14 mouse cellular contexts compared by ENCODE assay signal in the genomic region with DNA sequence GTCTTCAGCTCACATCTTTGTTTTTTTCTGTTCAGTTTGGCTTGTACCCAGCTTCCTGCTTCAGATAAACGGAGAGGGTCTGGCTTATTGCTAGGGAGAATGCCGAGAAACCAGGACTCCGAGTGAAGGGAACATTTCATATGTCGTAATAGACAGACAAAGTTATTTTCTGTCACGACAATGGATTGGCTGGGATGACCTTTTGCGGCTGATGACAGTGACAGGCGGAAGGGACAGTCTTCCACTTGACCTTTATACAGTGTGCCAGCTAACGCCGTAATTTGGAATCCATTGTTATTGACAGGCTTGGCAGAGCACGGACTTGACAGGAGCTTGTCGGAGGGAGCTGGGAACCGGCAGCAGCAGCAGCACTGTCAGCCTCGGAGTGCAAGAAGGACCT. TPM values are rescaled to one million over a fixed set of nuclear protein-coding genes. Genes with fewer than 3 reads are reported as not detected.
A peak's percentile ranks its signal among the peaks of the same experiment; 100 is the strongest.
DNase-seq lines count a peak whose midpoint lies in the region; ATAC-seq lines count a peak whose summit lies in the region.
"Had no signal": no experiment of that assay in that cellular context is flagged by ENCODE, and none has a peak within 500 bp of the region (broad histone marks: within the 10 kb centered on the region; RNA-seq: fewer than 3 reads in every experiment).

No protein-coding gene starts in this region.

- intact Hi-C loops in heart, postnatal 25 days (cut with DNase I), result no loop called here

- H3K36me3 ChIP-seq in heart, embryonic 16.5 days (ENCODE audit: control insufficient read depth, insufficient read depth), result no peaks in the 10 kb centered on the region
- H3K36me3 ChIP-seq: forebrain, embryonic 12.5 days had no signal

- 28% methylated on average over 13 of the region's 13 CpGs for WGBS in heart, embryonic 16.5 days

- no peaks in the 10 kb centered on the region for H3K27me3 ChIP-seq in heart, embryonic 16.5 days (ENCODE audit: control insufficient read depth, insufficient read depth, low read length)
- H3K27me3 ChIP-seq: forebrain, embryonic 12.5 days had no signal

- no peak; the same call in 1 of the 2 replicates for ATAC-seq in heart, embryonic 16.5 days (replicated peaks; ENCODE audit: extremely low read depth, insufficient read depth, low FRiP score)
- ATAC-seq in erythroblast, adult 5-6 weeks (replicated peaks; ENCODE audit: low FRiP score, poor library complexity, severe bottlenecking), result no peak

- peak overlapping the region; percentile 56; the same call in 1 of the 2 replicates for H3K9ac ChIP-seq in heart, embryonic 16.5 days (ENCODE audit: low read length)
- H3K9ac ChIP-seq: forebrain, embryonic 12.5 days; liver, embryonic 14.5 days had no signal

- peak overlapping the region; percentile 2; the same call in 1 of the 2 replicates for H3K4me3 ChIP-seq in heart, embryonic 16.5 days (ENCODE audit: low read length)
- H3K4me3 ChIP-seq: forebrain, embryonic 12.5 days had no signal

- DNase-seq in heart, adult 11 months, result peak; percentile 90
- no peak for DNase-seq in heart, postnatal 25 days (ENCODE audit: low spot score)
- peak; percentile 44 to 65 for DNase-seq in adrenal gland, postnatal 36 days
- peak; percentile 49 for DNase-seq in lung, postnatal 36 days
- no peak for DNase-seq in left cerebral cortex, adult 9 months (ENCODE audit: low spot score in 2 of 2)
- DNase-seq in left cerebral cortex, adult 11 months (ENCODE audit: low spot score), result no peak
- DNase-seq: kidney, adult 18-20 months; right cerebral cortex, adult 18-20 months had no signal

- H3K4me1 ChIP-seq in heart, embryonic 16.5 days (ENCODE audit: control insufficient read depth, insufficient read depth, low read length), result peaks cover 14% of the 10 kb centered on the region

- H3K27ac ChIP-seq in heart, embryonic 16.5 days (ENCODE audit: low read length), result peak overlapping the region; percentile 9; the same call in 1 of the 2 replicates
- H3K27ac ChIP-seq: forebrain, embryonic 12.5 days; liver, embryonic 14.5 days; stomach, postnatal 0 days had no signal

- no peaks in the 10 kb centered on the region for H3K9me3 ChIP-seq in heart, embryonic 16.5 days (replicated peaks; ENCODE audit: control insufficient read depth, low read length)

- peak overlapping the region; percentile 44 for H3K4me2 ChIP-seq in heart, embryonic 16.5 days (ENCODE audit: low read depth, low read length)
- H3K4me2 ChIP-seq: forebrain, embryonic 12.5 days had no signal

RNA-seq across cellular contexts. Expression of a gene that starts 48.3 kb away (rescaled TPM):
- total RNA-seq in heart, postnatal 25 days (2021), result 1 to 10 TPM; 1.7 to 3.0 TPM
- total RNA-seq in adrenal gland, postnatal 36 days (2021), result 1 to 10 TPM; 1.2 to 1.8 TPM
- 2.3 TPM in 2 replicates for polyA plus RNA-seq in heart, embryonic 16.5 days (2015; fragmentation: Nextera tagmentation; extraction: Ambion mirVana)
- not detected in 2 replicates for total RNA-seq in erythroblast, adult 5-6 weeks (2015; ENCODE audit: low replicate concordance)
- total RNA-seq in erythroblast, adult 5-6 weeks (2017; ENCODE audit: low replicate concordance), result 1.3 and 1.6 TPM in 2 replicates
- total RNA-seq: megakaryocyte-erythroid progenitor cell, adult 5-6 weeks had no signal

Comparison
In these comparisons a context has a peak if more than half of its experiments do, and no peak if none do; other contexts are left out.
1. DNase-seq: peak in heart, adult 11 months (single experiment), adrenal gland, postnatal 36 days (2 of 2) and lung, postnatal 36 days (single experiment); none in heart, postnatal 25 days (single experiment), left cerebral cortex, adult 9 months (0 of 2) and left cerebral cortex, adult 11 months (single experiment).